Comparison of ENCODE assay signal across 25 mouse cellular contexts in the genomic region with DNA sequence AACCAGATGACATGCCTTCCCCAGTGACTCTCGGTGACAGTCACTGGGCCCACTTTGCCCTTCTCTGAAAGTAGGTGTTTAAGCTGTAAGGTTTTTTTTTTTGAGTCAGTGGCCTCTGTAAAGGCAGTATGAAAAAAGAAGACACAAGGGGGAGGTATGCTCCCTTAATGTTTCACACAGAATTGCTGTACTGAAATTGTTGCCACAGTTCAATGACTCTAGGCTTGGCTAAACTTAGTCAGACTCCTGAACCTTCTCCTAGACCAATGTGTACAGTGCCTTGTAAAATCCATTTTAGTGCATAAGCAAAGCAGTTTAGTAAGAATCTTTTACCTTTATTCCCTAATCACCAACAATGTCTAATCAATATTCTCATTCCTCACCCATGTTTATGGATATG.
DNase-seq lines count a peak whose midpoint lies in the region; ATAC-seq and TF ChIP-seq lines count a peak whose summit lies in the region.
"Had no signal": no experiment of that assay in that cellular context is flagged by ENCODE, and none has a peak within 500 bp of the region (broad histone marks: within the 10 kb centered on the region; RNA-seq: fewer than 3 reads in every experiment).

No protein-coding gene starts in this region.

- H3K9ac ChIP-seq in kidney, embryonic 14.5 days (ENCODE audit: low read depth, low read length), result no peak overlapping the region
- H3K9ac ChIP-seq: forebrain, embryonic 13.5 days; heart, embryonic 13.5 days; hindbrain, embryonic 14.5 days had no signal

- no peak overlapping the region for H3K4me2 ChIP-seq in kidney, embryonic 14.5 days (replicated peaks; ENCODE audit: low read depth, low read length)
- H3K4me2 ChIP-seq: forebrain, embryonic 13.5 days; heart, embryonic 13.5 days; hindbrain, embryonic 14.5 days had no signal

- 52% methylated on average over 1 of the region's 1 CpGs for WGBS in kidney, embryonic 14.5 days

- H3K36me3 ChIP-seq in kidney, embryonic 14.5 days (ENCODE audit: control insufficient read depth, insufficient read depth, low read length), result no peaks in the 10 kb centered on the region
- H3K36me3 ChIP-seq: forebrain, embryonic 10.5 days; heart, embryonic 10.5 days; heart, embryonic 13.5 days had no signal

- 0 out of 2 replicates have a peak, but pooled peaks cover 4% of the 10 kb centered on the region for H3K4me1 ChIP-seq in kidney, embryonic 14.5 days (ENCODE audit: control insufficient read depth, insufficient read depth, low read length)
- H3K4me1 ChIP-seq: forebrain, embryonic 13.5 days; heart, embryonic 10.5 days; heart, embryonic 13.5 days had no signal

- DNase-seq in kidney, adult 9 months, result peak; percentile 71
- no peak for DNase-seq in layer of hippocampus, adult 2 months (ENCODE audit: low spot score in 2 of 2)
- DNase-seq in layer of hippocampus, adult 8-10 months (ENCODE audit: low spot score in 2 of 2), result no peak
- DNase-seq in NIH3T3 (ENCODE audit: low read depth), result peak; percentile 40
- DNase-seq in spleen, adult 12 weeks (ENCODE audit: low spot score), result no peak
- DNase-seq: adrenal gland, postnatal 10 days; adrenal gland, postnatal 36 days; cerebellum, adult 18-20 months; cerebellum, adult 9-10 months; cerebellum, postnatal 14 days; gastrocnemius, postnatal 10 days; gastrocnemius, postnatal 36 days; heart, adult 2 months; heart, postnatal 14 days; heart, postnatal 4 days had no signal

- ATAC-seq in kidney, embryonic 14.5 days (ENCODE audit: low FRiP score, low TSS enrichment), result no peak
- ATAC-seq: activated CD4-positive, CD25-positive, alpha-beta regulatory T cell, adult 4 months; CD4-positive, CD25-positive, alpha-beta regulatory T cell, adult 4 months; forebrain, embryonic 13.5 days; forebrain, embryonic 16.5 days; hindbrain, postnatal 0 days had no signal

- 0 out of 2 replicates have a peak, but pooled peaks have one; percentile 8 for TF ChIP-seq CTCF in layer of hippocampus, adult 2 months (conservative IDR thresholded peaks at IDR 0.05)

- no peaks in the 10 kb centered on the region for H3K27me3 ChIP-seq in kidney, embryonic 14.5 days (ENCODE audit: control insufficient read depth, insufficient read depth, low read length)
- H3K27me3 ChIP-seq: forebrain, embryonic 13.5 days; heart, embryonic 13.5 days had no signal

- no peaks in the 10 kb centered on the region for H3K9me3 ChIP-seq in kidney, embryonic 14.5 days (ENCODE audit: control insufficient read depth, low read length)
- H3K9me3 ChIP-seq: forebrain, embryonic 10.5 days; forebrain, embryonic 13.5 days; heart, embryonic 10.5 days; heart, embryonic 13.5 days had no signal

- H3K27ac ChIP-seq in kidney, embryonic 14.5 days (ENCODE audit: low read depth, low read length), result no peak overlapping the region
- no peak overlapping the region for H3K27ac ChIP-seq in layer of hippocampus, adult 2 months
- H3K27ac ChIP-seq: forebrain, embryonic 10.5 days; forebrain, embryonic 13.5 days; heart, adult 2 months; heart, embryonic 10.5 days; heart, embryonic 13.5 days; hindbrain, embryonic 14.5 days; hindbrain, postnatal 0 days had no signal

- no peak overlapping the region for H3K4me3 ChIP-seq in kidney, embryonic 14.5 days (ENCODE audit: low read length)
- no peak overlapping the region for H3K4me3 ChIP-seq in layer of hippocampus, adult 2 months
- H3K4me3 ChIP-seq: forebrain, embryonic 10.5 days; forebrain, embryonic 13.5 days; heart, adult 2 months; heart, embryonic 10.5 days; heart, embryonic 13.5 days had no signal

Comparison
In these comparisons a context has a peak if more than half of its experiments do, and no peak if none do; other contexts are left out.
1. DNase-seq: peak in kidney, adult 9 months (single experiment) and NIH3T3 (single experiment); none in layer of hippocampus, adult 2 months (0 of 2), layer of hippocampus, adult 8-10 months (0 of 2) and spleen, adult 12 weeks (single experiment).